Mouse (Mus musculus) left cerebral cortex, postnatal 25 days (tissue): ENCODE results near the gene Ndufaf3. TPM values are rescaled to one million over a fixed set of nuclear protein-coding genes. Genes with fewer than 3 reads are reported as not detected.

Source experiments
- DNase-seq, 2 experiments: peaks; one replicate each; pipeline ENCODE4 v3.0.0; 2022; ENCODE audit warnings: low spot score in 2 of 2, mixed read lengths in 1 of 2
- intact Hi-C: fragments of 180-260 bp; cut with DNase I; formaldehyde crosslinking; loops from one replicate; pipeline ENCODE4 v1.15.1; 2025
- total RNA-seq, 2 experiments: library from RNA; stranded (reverse); gene quantifications; 2 replicates each; pipeline ENCODE4 v1.2.3; 2021

Gene Ndufaf3
- total RNA-seq, 2 experiments from 2014 or later = 53.1 to 58.2 TPM

DNA sequence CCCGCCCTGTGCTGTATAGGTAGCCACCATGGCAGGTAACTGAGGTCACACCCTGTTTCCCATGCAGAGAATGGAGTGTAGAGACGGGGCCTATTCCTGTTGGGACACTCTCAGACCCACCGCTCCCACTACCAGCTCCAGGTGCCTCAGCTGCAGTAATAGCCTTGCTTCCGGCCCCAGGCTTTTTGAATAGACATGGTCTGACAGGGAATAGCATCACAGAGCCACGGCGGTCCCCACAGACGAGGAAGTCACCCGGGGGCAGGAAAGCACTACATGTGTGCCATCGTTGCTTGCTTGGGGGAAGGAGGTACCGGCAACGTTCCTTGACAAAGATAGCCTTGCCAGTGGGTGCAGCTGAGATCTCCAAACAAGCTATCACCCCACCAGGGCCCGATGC, 7.7 kb upstream of the Ndufaf3 start:
- DNase-seq = no peak
- intact Hi-C loops = no loop called here

DNA sequence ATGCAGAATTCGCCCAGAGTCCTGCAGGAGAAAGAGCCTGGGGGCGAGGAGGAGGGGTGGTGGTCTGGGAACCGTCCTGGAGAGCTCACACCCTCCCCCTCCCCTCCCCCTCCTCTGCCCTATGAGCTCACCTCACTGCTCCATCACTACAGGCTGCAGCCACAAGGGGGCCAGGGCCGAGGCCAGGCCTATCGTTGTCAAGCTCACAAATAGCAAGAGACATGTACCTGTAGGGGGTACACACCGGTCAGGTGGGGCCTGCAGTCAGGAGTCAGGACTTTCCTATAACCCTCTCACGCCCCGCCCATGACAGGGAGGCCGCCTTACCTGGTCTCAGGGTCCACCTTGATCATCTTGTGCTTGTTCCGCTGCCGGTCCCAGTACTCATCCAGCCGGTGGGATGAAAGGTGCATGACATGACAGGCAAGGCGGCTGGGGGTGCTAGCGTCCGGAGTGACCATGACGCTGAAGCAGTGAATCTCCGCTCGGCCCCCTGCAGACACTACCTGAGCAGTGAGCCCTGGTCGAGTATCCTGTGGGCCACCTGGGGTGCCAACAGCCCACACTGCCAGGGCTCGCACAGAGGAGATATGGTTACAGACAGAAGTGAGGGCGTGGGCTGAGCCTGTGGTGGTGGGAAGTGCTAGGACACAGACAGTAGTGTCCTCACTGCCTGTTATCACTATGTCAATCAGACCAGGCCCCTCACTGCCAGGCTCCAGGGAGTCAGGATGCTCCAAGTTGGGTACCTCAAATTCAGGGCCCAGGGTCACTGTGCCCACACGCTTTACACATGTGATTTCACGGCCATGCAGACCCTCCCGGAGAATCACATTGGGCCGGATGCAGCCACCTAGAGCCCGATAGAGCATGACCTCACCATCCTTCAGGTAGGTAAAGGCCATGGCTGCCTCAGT, 6.8 kb upstream of the Ndufaf3 start:
- intact Hi-C loops = no loop called here
- DNase-seq = peak in 1 of 2 experiments; percentile 47

DNA sequence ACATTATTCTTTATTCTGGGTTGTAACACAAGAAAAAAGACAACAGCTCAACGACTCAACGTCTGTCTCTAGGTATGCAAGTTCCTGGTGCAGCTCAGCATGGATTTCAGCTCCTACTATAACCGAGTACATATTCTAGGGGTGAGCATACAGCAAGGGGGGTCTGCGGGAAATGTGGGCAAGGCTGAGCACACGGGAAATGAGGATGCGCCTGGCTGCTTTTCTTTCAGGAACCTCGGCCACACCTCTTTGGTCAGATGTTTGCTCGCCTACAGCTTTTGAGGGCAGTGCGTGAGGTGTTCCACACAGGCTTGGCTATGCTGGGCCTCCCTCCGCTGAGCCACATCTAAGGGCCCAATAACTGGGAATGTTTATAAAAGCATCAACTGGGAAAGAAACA, 5.1 kb upstream of the Ndufaf3 start:
- intact Hi-C loops = no loop called here
- DNase-seq = no peak

DNA sequence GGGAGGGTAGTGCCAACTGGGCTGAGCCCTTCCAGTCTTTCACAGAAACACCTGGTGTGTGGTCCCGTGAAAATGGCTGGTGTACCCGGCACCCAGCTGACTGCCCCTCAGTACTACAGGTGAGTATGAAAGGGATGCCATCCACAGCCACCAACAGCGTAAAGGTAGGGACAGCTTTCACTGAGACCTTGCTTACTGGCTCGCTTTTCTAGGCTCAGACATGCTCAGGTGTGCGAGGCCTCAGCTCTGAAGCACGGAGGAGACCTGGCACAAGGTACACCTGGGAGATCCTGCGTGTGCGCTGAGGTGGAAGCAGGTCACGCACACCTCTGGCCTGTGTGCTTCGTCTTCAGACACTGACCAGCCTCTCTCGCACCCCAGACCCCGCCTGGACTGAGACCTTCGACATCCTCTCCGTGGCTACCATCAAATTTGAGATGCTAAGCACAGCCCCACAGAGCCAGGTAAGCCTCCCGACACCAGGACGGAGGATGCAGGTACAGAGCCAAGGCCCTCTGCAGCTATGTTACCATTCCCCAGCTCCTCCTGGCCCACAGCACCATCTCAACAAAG, 4.3 kb upstream of the Ndufaf3 start:
- intact Hi-C loops = no loop called here
- no peak for DNase-seq

DNA sequence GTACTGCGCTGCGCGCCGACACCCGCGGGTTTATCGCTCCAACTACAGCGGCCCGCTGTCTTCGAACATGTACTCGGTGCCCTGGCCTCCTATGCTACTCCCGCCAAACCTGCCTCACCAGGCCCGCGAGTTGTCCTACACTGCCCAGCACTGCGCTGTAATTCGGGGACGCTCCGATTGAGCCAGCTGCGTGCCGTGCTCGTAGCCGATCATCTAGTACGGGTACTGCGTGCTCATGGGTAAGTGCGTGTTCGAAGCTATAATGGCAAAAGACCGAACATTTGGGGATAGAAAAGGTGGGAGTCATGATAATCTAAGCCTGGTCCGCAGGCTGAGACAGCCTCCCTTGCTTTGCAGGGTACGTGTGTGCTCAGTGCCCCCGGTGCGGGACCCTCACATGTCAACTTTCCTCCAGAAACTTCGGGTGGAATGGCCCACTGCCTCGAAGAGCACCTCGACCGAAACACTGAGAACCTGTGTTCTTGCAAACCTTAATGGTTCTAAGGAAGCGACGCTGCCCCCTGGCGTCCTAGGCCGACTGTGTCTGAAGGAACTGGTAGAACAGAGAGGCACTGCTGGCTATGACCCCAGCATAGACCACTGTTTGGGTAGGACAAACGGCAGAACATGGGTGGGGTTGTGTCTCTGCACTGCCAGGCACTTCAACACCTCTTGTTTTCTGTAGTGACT, 3.1 kb upstream of the Ndufaf3 start:
- intact Hi-C loops = no loop called here
- peak in 1 of 2 experiments; percentile 82 for DNase-seq

DNA sequence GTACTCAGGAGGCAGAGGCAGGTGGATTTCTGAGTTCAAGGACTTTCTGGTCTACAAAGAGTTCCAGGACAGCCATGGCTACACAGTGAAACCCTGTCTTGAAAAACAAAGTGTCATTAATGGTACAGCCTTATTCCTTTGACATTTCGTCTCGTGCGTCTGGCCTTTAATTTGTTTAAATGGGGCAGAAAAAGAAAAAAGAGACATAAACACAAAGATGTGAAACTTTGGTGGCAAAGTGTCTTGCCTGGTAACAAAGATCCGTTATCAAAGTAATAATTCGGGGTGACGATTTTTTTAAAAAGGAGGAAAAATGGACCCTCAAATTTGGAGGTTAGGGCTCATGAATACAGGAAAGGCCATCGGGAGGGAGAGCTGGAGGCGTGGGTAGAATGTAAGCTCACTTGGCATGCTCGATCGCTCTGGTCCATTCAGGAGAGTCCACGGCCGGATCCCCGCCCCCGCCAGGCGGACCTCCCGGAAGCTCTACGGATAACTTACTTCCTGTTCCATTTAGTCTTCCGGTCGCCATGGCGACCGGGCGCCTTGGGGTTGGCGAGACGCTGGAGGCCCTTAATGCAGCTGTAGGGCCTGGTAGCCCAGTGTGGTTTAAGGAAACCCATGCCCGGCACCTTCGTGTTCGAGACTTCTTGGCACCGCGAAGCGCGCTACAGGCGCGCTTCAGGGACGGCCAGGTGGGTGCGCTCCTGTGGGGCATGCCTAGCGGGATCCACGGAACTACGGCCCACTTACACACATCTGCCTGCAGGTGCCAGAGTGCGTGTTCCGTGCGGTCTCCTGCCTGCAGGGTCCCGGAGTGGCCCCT, 2.4 kb upstream of the Ndufaf3 start, which contains the start of gene Dalrd3:
Gene Dalrd3 (plus strand): TSS at position 506 of the 826 bp plus-strand sequence.
- intact Hi-C loops = no loop called here
- DNase-seq = peak; percentile 89 to 97

DNA sequence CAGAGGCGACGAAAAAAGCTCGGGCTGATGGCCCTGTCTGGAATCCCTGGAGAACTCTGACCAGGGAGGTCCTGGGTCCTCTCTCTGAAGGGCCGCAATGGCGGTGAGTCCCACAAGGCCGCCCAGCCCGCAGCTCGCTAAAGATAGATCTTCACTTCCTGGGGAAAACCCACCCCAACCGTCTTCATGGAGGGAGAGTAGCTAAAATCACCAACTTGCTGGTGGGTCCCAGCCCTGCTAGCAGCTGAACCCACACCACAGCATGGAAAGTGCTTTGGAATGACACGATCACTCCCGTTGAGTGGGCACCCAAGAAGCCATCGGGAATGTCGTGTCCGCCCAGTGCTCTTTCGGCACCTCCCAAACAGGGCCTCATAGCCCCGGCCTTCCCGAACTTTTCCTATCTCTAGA, 1.3 kb upstream of the Ndufaf3 start:
- intact Hi-C loops = no loop called here
- no peak for DNase-seq

GRCm38 (mm10) chr9:108567931-108568419, 741 bp upstream of the Ndufaf3 start:
- intact Hi-C loops = loop anchor here (2.0 kb wide), 1 partner anchor 29 kb away; the partner anchor contains the start of gene P4htm
- no peak for DNase-seq

GRCm38 (mm10) chr9:108565881-108566814, 1.1 kb downstream of the Ndufaf3 start:
- intact Hi-C loops = loop anchor here (2.0 kb wide), 1 partner anchor 31 kb away; the partner anchor contains the start of gene P4htm
- no peak for DNase-seq

DNA sequence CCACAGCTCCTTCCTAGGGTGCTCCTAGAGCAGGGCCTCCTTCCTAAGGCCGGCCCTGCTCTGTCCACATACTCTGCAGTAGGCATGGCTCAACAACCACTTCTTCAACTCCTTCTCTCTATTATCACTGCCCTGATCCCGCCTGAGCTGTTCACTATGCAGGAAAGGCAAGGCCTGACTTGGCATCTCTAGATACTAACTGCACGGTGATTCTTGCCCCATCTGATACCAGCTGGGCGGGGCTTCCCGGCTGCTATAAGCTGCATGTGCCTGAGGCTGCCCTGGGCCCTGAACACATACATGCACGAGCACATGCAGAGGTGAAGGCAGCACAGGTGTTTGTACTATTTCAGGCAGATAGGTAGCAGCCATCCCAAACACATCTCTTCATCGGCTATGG, 3.1 kb downstream of the Ndufaf3 start:
- DNase-seq = no peak

GRCm38 (mm10) chr9:108563671-108564070, 3.6 kb downstream of the Ndufaf3 start:
- no peak for DNase-seq
- intact Hi-C loops = no loop called here

More for the DNA sequence above, 3.1 kb downstream of the Ndufaf3 start:
- intact Hi-C loops = no loop called here

- intact Hi-C loops = no loop called here
- DNase-seq = peak; percentile 93 to 96
Observed at GRCm38 (mm10) chr9:108560227-108560841, 6.9 kb downstream of the Ndufaf3 start, which contains the start of gene Impdh2. Impdh2 (plus strand) TSS chr9:108560286.

- intact Hi-C loops = no loop called here
- no peak for DNase-seq
Observed at GRCm38 (mm10) chr9:108559169-108559568, 8.1 kb downstream of the Ndufaf3 start.

DNA sequence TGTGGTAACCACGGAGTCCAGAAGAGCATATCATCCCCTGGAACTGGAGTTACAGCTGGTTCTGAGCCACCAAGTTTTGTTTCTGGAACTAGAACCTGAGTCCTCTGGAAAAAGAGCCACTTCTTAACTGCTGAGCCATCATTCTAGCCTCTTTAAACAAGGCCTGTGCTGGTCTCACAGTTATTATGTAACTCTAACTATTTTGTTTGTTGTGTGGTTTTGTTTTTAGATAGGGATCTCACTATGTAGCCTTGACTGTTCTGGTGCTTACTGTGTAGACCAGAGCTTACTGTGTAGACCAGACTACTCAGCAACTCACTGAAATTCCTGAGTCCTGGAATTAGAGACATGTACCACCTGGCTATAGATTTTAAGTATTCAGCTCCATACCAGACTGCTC, 20.4 kb downstream of the Ndufaf3 start:
- intact Hi-C loops = no loop called here

GRCm38 (mm10) chr9:108545986-108546385, 21.2 kb downstream of the Ndufaf3 start:
- no peak for DNase-seq
- intact Hi-C loops = no loop called here

More for the DNA sequence above, 20.4 kb downstream of the Ndufaf3 start:
- no peak for DNase-seq

- DNase-seq = no peak
- intact Hi-C loops = no loop called here
Observed at GRCm38 (mm10) chr9:108540846-108541245, 26.4 kb downstream of the Ndufaf3 start.

GRCm38 (mm10) chr9:108531496-108531895, 35.7 kb downstream of the Ndufaf3 start:
- DNase-seq = no peak
- intact Hi-C loops = no loop called here

DNA sequence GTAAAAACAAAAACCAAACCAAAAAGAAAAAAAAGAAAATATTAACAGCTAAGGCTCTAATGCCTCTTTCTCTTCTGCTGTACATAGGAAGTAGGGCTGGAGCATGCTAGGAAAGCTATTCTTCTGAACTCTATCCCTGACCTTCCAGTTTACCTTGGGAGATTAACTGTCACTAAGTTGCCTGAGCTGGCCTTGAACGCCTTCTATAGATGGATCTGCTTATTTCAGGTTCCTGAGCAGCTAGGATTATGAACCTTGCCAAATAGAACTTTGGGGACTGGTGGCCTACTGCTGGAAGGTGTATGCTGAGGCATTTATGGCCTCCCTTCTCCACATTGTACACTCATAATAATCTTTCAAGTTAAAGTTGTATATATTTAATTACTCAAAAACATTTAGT, 36.3 kb downstream of the Ndufaf3 start:
- intact Hi-C loops = no loop called here
- DNase-seq = no peak
